Mouse (Mus musculus) heart, embryonic 13.5 days (tissue): ENCODE measurements around the gene Dmrtc2. TPM values are rescaled to one million over a fixed set of nuclear protein-coding genes. Genes with fewer than 3 reads are reported as not detected.

Experiments
- ATAC-seq: fragments of 200-750 bp; cut with Nextera tagmentation; 2 replicates; pipeline ENCODE4 v1.8.0; 2017; ENCODE audit warnings: moderate TSS enrichment; ENCODE audit not compliant: insufficient number of reproducible peaks, low FRiP score, low TSS enrichment; ENCODE audit errors: extremely low read depth
- H3K27ac ChIP-seq: fragments of 300-500 bp; sonication (generic); replicated peaks from 2 replicates; pipeline ENCODE4 v1.5.1; 2015; ENCODE audit warnings: moderate library complexity, mild to moderate bottlenecking, inconsistent platforms
- H3K27me3 ChIP-seq: fragments of 300-500 bp; sonication (generic); replicated peaks from 2 replicates; pipeline ENCODE4 v1.6.1; 2015; ENCODE audit warnings: mild to moderate bottlenecking, inconsistent platforms
- H3K36me3 ChIP-seq: fragments of 300-500 bp; sonication (generic); 2 replicates; pipeline ENCODE4 v1.6.1; 2015; ENCODE audit warnings: mild to moderate bottlenecking, inconsistent platforms
- H3K4me1 ChIP-seq: fragments of 300-500 bp; sonication (generic); 2 replicates; pipeline ENCODE4 v1.6.1; 2015; ENCODE audit warnings: inconsistent platforms
- H3K4me2 ChIP-seq: fragments of 300-500 bp; sonication (generic); 2 replicates; pipeline ENCODE4 v1.6.1; 2015; ENCODE audit warnings: inconsistent platforms, mild to moderate bottlenecking, moderate library complexity
- H3K4me3 ChIP-seq: fragments of 300-500 bp; sonication (generic); 2 replicates; pipeline ENCODE4 v1.5.1; 2015; ENCODE audit warnings: moderate library complexity, mild to moderate bottlenecking, inconsistent platforms
- H3K9ac ChIP-seq: fragments of 300-500 bp; sonication (generic); 2 replicates; pipeline ENCODE4 v1.6.1; 2015; ENCODE audit warnings: inconsistent platforms, mild to moderate bottlenecking, moderate library complexity
- H3K9me3 ChIP-seq: fragments of 300-500 bp; sonication (generic); 2 replicates; pipeline ENCODE4 v1.6.1; 2016; ENCODE audit warnings: inconsistent platforms
- WGBS: fragments of 180-500 bp; shearing (Covaris S2); methylation state at CpG from one replicate; pipeline ENCODE4 v1.1.7; 2015; ENCODE audit warnings: mixed read lengths; 5-methylcytosine and 5-hydroxymethylcytosine counted together
- polyA plus RNA-seq: library from polyadenylated mRNA; unstranded; fragments of >200 nt; fragmentation: Nextera tagmentation; extraction: Ambion mirVana; gene quantifications from 2 replicates; pipeline ENCODE4 v1.2.1, GENCODE M21; 2015

Dmrtc2 gene
- polyA plus RNA-seq, 1 experiment from 2014 or later: 0.08 TPM

GRCm38 (mm10) chr7:24902630-24903443 lies 33.0 kb downstream of the Dmrtc2 start, which contains the start of gene Arhgef1:
Gene Arhgef1, plus strand, starts transcription at chr7:24902912.
- Histone ChIP-seq H3K27me3 (no peaks in the 10 kb centered on the region), H3K9me3 (no peaks in the 10 kb centered on the region), H3K36me3 (peaks cover 6% of the 10 kb centered on the region), H3K4me1 (peaks cover 47% of the 10 kb centered on the region), H3K27ac (peak within 1 kb of the TSS; percentile 92), H3K4me3 (peak within 1 kb of the TSS; percentile 84), H3K4me2 (peak within 1 kb of the TSS; percentile 81), H3K9ac (peak within 1 kb of the TSS; percentile 93)
- peak; percentile 32; the same call in 1 of the 2 replicates for ATAC-seq
- WGBS: 6% methylated on average over 59 of the region's 68 CpGs

- ATAC-seq: no peak
- Histone ChIP-seq H3K27me3 (no peaks in the 10 kb centered on the region), H3K4me1 (peaks cover 47% of the 10 kb centered on the region), H3K36me3 (peaks cover 12% of the 10 kb centered on the region), H3K9ac (peak overlapping the region; percentile 93), H3K4me2 (peak overlapping the region; percentile 81), H3K4me3 (peak overlapping the region; percentile 84), H3K27ac (peak overlapping the region; percentile 92), H3K9me3 (no peaks in the 10 kb centered on the region)
- 23% methylated on average over 10 of the region's 10 CpGs for WGBS
Observed at GRCm38 (mm10) chr7:24903444-24903825, 33.6 kb downstream of the Dmrtc2 start.

- under 1% methylated on average over 30 of the region's 30 CpGs for WGBS
- peak; percentile 96 for ATAC-seq
- no peaks in the 10 kb centered on the region for H3K9me3 ChIP-seq
Observed at GRCm38 (mm10) chr7:24904070-24904483, 34.2 kb downstream of the Dmrtc2 start.

GRCm38 (mm10) chr7:24904936-24905335 lies 35.1 kb downstream of the Dmrtc2 start:
- Histone ChIP-seq H3K4me1 (peaks cover 47% of the 10 kb centered on the region), H3K9me3 (no peaks in the 10 kb centered on the region), H3K4me2 (peak overlapping the region; percentile 81), H3K36me3 (peaks cover 26% of the 10 kb centered on the region), H3K27me3 (no peaks in the 10 kb centered on the region), H3K4me3 (peak overlapping the region; percentile 84), H3K9ac (peak overlapping the region; percentile 90), H3K27ac (peak overlapping the region; percentile 74; the same call in 1 of the 2 replicates)
- 11% methylated on average over 3 of the region's 3 CpGs for WGBS
- ATAC-seq: no peak

More at GRCm38 (mm10) chr7:24904070-24904483, 34.2 kb downstream of the Dmrtc2 start:
- Histone ChIP-seq H3K27me3 (no peaks in the 10 kb centered on the region), H3K4me3 (peak overlapping the region; percentile 84), H3K36me3 (peaks cover 18% of the 10 kb centered on the region), H3K4me1 (peaks cover 47% of the 10 kb centered on the region), H3K9ac (peak overlapping the region; percentile 93), H3K4me2 (peak overlapping the region; percentile 81), H3K27ac (peak overlapping the region; percentile 92)

GRCm38 (mm10) chr7:24906551-24906950 lies 36.7 kb downstream of the Dmrtc2 start:
- Histone ChIP-seq H3K27ac (no peak overlapping the region), H3K4me2 (peak overlapping the region; percentile 30), H3K27me3 (no peaks in the 10 kb centered on the region), H3K9ac (peak overlapping the region; percentile 33), H3K36me3 (peaks cover 41% of the 10 kb centered on the region), H3K4me3 (no peak overlapping the region), H3K4me1 (peaks cover 47% of the 10 kb centered on the region), H3K9me3 (no peaks in the 10 kb centered on the region)
- ATAC-seq: no peak
- 18% methylated on average over 6 of the region's 6 CpGs for WGBS

GRCm38 (mm10) chr7:24907211-24907748 lies 37.4 kb downstream of the Dmrtc2 start:
- ATAC-seq: no peak
- H3K9ac ChIP-seq: peak overlapping the region; percentile 33
- no peaks in the 10 kb centered on the region for H3K9me3 ChIP-seq
- peak overlapping the region; percentile 30 for H3K4me2 ChIP-seq
- H3K27me3 ChIP-seq: no peaks in the 10 kb centered on the region
- peaks cover 48% of the 10 kb centered on the region for H3K36me3 ChIP-seq
- peaks cover 40% of the 10 kb centered on the region for H3K4me1 ChIP-seq
- WGBS: 30% methylated on average over 13 of the region's 13 CpGs
- 0 out of 2 replicates have a peak overlapping the region, but pooled peaks have one; percentile 15 for H3K27ac ChIP-seq
- no peak overlapping the region for H3K4me3 ChIP-seq

GRCm38 (mm10) chr7:24912480-24912879 lies 42.6 kb downstream of the Dmrtc2 start:
- peaks cover 3% of the 10 kb centered on the region for H3K4me1 ChIP-seq
- WGBS: 89% methylated on average over 14 of the region's 14 CpGs
- no peak overlapping the region for H3K4me2 ChIP-seq
- no peak overlapping the region for H3K9ac ChIP-seq
- no peaks in the 10 kb centered on the region for H3K27me3 ChIP-seq
- H3K27ac ChIP-seq: no peak overlapping the region
- H3K36me3 ChIP-seq: peaks cover 70% of the 10 kb centered on the region
- ATAC-seq: no peak
- no peaks in the 10 kb centered on the region for H3K9me3 ChIP-seq
- H3K4me3 ChIP-seq: no peak overlapping the region

GRCm38 (mm10) chr7:24918763-24919323 lies 49.0 kb downstream of the Dmrtc2 start:
- peaks cover 73% of the 10 kb centered on the region for H3K36me3 ChIP-seq
- ATAC-seq: peak; percentile 26; the same call in 1 of the 2 replicates
- no peaks in the 10 kb centered on the region for H3K4me1 ChIP-seq
- no peak overlapping the region for H3K9ac ChIP-seq
- no peak overlapping the region for H3K4me2 ChIP-seq
- no peaks in the 10 kb centered on the region for H3K27me3 ChIP-seq
- no peak overlapping the region for H3K4me3 ChIP-seq
- H3K27ac ChIP-seq: no peak overlapping the region
- WGBS: 88% methylated on average over 20 of the region's 20 CpGs
- no peaks in the 10 kb centered on the region for H3K9me3 ChIP-seq

GRCm38 (mm10) chr7:24919728-24920127 lies 49.9 kb downstream of the Dmrtc2 start:
- Histone ChIP-seq H3K27ac (no peak overlapping the region), H3K9me3 (no peaks in the 10 kb centered on the region), H3K4me2 (no peak overlapping the region), H3K27me3 (no peaks in the 10 kb centered on the region), H3K4me1 (no peaks in the 10 kb centered on the region), H3K4me3 (no peak overlapping the region), H3K9ac (no peak overlapping the region), H3K36me3 (peaks cover 82% of the 10 kb centered on the region)
- WGBS: 86% methylated on average over 9 of the region's 9 CpGs
- no peak for ATAC-seq
